Mouse (Mus musculus) liver, adult 2 months (tissue): Measurements from ENCODE around the gene Zfp410.
A peak's percentile ranks its signal among the peaks of the same experiment; 100 is the strongest.

Experiments used
- CTCF ChIP-seq: fragments of 200-500 bp; IDR thresholded peaks from 2 replicates; pipeline ENCODE4 v1.5.1; 2011; ENCODE audit warnings: low read depth, low read length, control low read depth
- POLR2A ChIP-seq: fragments of 200-500 bp; IDR thresholded peaks from 2 replicates; pipeline ENCODE4 v1.6.1; 2011; ENCODE audit warnings: low read length, control low read depth; ENCODE audit not compliant: insufficient read depth; ENCODE audit errors: extremely low read depth

GRCm38 (mm10) chr12:84284885-84285592 is 31.6 kb upstream of the Zfp410 start, which contains the start of gene Ptgr2:
- TF ChIP-seq POLR2A (peak; percentile 87), CTCF (no peak)
